ENCODE assay signal across 15 mouse cellular contexts in the genomic region with DNA sequence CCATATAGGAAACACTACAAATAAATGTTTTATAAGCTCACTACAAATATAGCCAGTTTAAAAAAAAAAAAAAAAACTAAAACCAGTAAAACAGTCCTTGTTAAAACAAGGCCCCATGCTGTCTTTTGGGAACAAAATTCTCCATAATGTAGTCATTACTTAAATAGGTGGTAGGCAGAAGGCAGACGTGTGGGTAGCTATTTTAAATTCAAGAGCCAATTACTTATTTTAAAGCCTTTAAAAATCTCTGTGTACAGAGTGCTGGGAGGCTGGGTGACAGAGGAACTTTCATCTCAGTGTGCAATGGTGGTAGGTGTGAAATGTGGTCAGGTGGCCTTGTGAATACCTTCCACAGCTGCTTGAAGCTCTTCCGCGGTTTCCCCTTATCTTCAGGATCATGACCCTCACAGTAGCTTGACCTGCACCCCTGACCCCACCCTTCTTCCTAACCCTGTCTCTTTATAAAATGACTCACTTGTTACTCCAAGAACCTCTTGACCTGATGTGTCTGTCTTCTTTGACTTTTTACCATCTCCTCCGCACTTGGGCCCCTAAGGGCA.
"Had no signal": no experiment of that assay in that cellular context is flagged by ENCODE, and none has a peak within 500 bp of the region (broad histone marks: within the 10 kb centered on the region; RNA-seq: fewer than 3 reads in every experiment).

No protein-coding gene starts in this region.

- H3K9me3 ChIP-seq: kidney, embryonic 15.5 days; liver, embryonic 15.5 days; midbrain, embryonic 10.5 days had no signal

- H3K9ac ChIP-seq: kidney, embryonic 15.5 days; liver, embryonic 15.5 days had no signal

- H3K27ac ChIP-seq: kidney, embryonic 15.5 days; liver, embryonic 15.5 days; midbrain, embryonic 10.5 days had no signal

- H3K36me3 ChIP-seq: kidney, embryonic 15.5 days; liver, embryonic 15.5 days; midbrain, embryonic 10.5 days had no signal

- ATAC-seq: intestine, embryonic 16.5 days; lung, postnatal 0 days; midbrain, embryonic 16.5 days had no signal

- H3K4me2 ChIP-seq: kidney, embryonic 15.5 days; liver, embryonic 11.5 days; liver, embryonic 15.5 days had no signal

- H3K4me3 ChIP-seq: kidney, embryonic 15.5 days; liver, embryonic 15.5 days; midbrain, embryonic 10.5 days had no signal

- DNase-seq: kidney, adult 2 months; layer of hippocampus, adult 9-11 months; layer of hippocampus, postnatal 36 days; left cerebral cortex, postnatal 4 days; lung, adult 2 months; lung, postnatal 36 days; right cerebral cortex, postnatal 14 days; thymus, postnatal 14 days had no signal
